Mouse (Mus musculus): ENCODE results near the gene Psmc3. TPM values are rescaled to one million over a fixed set of nuclear protein-coding genes. Genes with fewer than 3 reads are reported as not detected.
A peak's percentile ranks its signal among the peaks of the same experiment; 100 is the strongest.

Gene Psmc3
- total and polyA plus RNA-seq, 3 experiments: 214 to 284 (median 257) TPM

DNA sequence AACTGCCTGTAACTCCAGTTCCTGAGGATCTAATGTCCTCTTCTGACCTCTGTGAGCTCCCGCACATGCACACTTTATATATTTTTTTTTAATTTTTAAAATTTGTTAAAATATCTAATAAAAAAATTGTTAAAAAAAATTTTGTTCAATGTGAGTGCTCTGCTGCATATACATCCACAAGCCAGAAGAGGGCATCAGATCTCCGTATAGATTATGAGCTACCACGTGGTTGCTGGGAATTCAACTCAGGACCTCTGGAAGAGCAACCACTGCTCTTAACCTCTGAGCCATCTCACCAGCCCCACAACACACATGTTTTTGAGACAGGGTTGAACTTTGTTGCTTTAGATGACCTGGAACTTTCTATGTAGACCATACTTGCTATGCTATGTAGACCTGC, 20.8 kb upstream of the Psmc3 start:
- no peak overlapping the region for H3K4me2 ChIP-seq (ENCODE audit: insufficient read depth, low read depth, poor library complexity, severe bottlenecking)
- dilution Hi-C loops (cut with MboI; ENCODE audit: extremely low pct_ligation_motif_present, extremely low pct_unique_long_range_greater_than_20kb, low sequenced_read_pairs): no loop called here
- no peak overlapping the region for H3K9ac ChIP-seq (ENCODE audit: insufficient read depth, low read depth)
- no peaks in the 10 kb centered on the region for H3K79me2 ChIP-seq (replicated peaks; ENCODE audit: control insufficient read depth, extremely low read depth, insufficient read depth, poor library complexity, severe bottlenecking)
- no peak overlapping the region for H3K27ac ChIP-seq (ENCODE audit: insufficient read depth, low read depth)
- no peak overlapping the region for H3K4me3 ChIP-seq (replicated peaks in 1 of 3; ENCODE audit: low read depth in 2 of 3, low read length in 2 of 3, poor library complexity in 1 of 3)
- in situ Hi-C loops (cut with MboI; ENCODE audit: low pct_ligation_motif_present, low pct_unique_long_range_greater_than_20kb, low sequenced_read_pairs): no loop called here
- DNase-seq (ENCODE audit: extremely low read depth): peak; percentile 32
- H3K4me1 ChIP-seq (ENCODE audit: control insufficient read depth in 1 of 2, insufficient read depth in 2 of 2): no peaks in the 10 kb centered on the region
- no peaks in the 10 kb centered on the region for H3K36me3 ChIP-seq (replicated peaks in 1 of 2; ENCODE audit: control insufficient read depth in 1 of 2, insufficient read depth in 1 of 2, low read length in 1 of 2)
- H3K27me3 ChIP-seq (replicated peaks): no peaks in the 10 kb centered on the region
- no peak for TF ChIP-seq ETS1 (conservative IDR thresholded peaks at IDR 0.05; ENCODE audit: low read depth, low read length)
- no peak for TF ChIP-seq TCF12 (IDR thresholded peaks at IDR 0.05; ENCODE audit: low read depth, low read length)
- peak; percentile 84 for TF ChIP-seq MAX (IDR thresholded peaks at IDR 0.05; ENCODE audit: low read length)
- TF ChIP-seq KAT2A (IDR thresholded peaks at IDR 0.05; ENCODE audit: insufficient replicate concordance, low read length): no peak
- no peak for TF ChIP-seq MEF2A (IDR thresholded peaks at IDR 0.05; ENCODE audit: borderline replicate concordance, low read depth, low read length)
- no peak for TF ChIP-seq SIN3A (IDR thresholded peaks at IDR 0.05; ENCODE audit: low read length)
- no peak for TF ChIP-seq CHD2 (IDR thresholded peaks at IDR 0.05; ENCODE audit: low read length)
- TF ChIP-seq IRF4 (IDR thresholded peaks at IDR 0.05; ENCODE audit: low read depth, low read length): no peak
- no peak for TF ChIP-seq POLR2AphosphoS2 (IDR thresholded peaks at IDR 0.05; ENCODE audit: low read depth, low read length)
- peak; percentile 98 for TF ChIP-seq MYC (IDR thresholded peaks at IDR 0.05; ENCODE audit: low read depth, low read length)
- TF ChIP-seq ZMIZ1 (IDR thresholded peaks at IDR 0.05; ENCODE audit: low read depth, low read length): no peak
- no peak for TF ChIP-seq JUND (conservative IDR thresholded peaks at IDR 0.05; ENCODE audit: low read depth, low read length)
- no peak for TF ChIP-seq NRF1 (IDR thresholded peaks at IDR 0.05; ENCODE audit: low read depth, low read length)
- peak; percentile 21; the same call in 1 of the 2 replicates for TF ChIP-seq SMC3 (IDR thresholded peaks at IDR 0.05; ENCODE audit: low read depth, low read length)
- TF ChIP-seq HCFC1 (IDR thresholded peaks at IDR 0.05; ENCODE audit: low read depth, low read length): no peak
- no peak for TF ChIP-seq MAZ (IDR thresholded peaks at IDR 0.05; ENCODE audit: low read depth, low read length)
- no peak for TF ChIP-seq NELFE (IDR thresholded peaks at IDR 0.05; ENCODE audit: low read depth, low read length)
- no peak for TF ChIP-seq MXI1 (IDR thresholded peaks at IDR 0.05; ENCODE audit: low read depth, low read length)
- no peak for TF ChIP-seq USF2 (conservative IDR thresholded peaks at IDR 0.05; ENCODE audit: low read depth, low read length)
- TF ChIP-seq ELF1 (IDR thresholded peaks at IDR 0.05; ENCODE audit: low read depth, low read length): no peak
- no peak for TF ChIP-seq EP300 (IDR thresholded peaks at IDR 0.05; ENCODE audit: low read length)
- TF ChIP-seq CTCF (conservative IDR thresholded peaks at IDR 0.05 in 1 of 2, IDR thresholded peaks at IDR 0.05 in 1 of 2; ENCODE audit: low read depth in 2 of 2, low read length in 2 of 2): peak in 1 of 2 experiments; percentile 58; a peak in 2 of 4 replicates
- no peak for TF ChIP-seq ZC3H11A (IDR thresholded peaks at IDR 0.05; ENCODE audit: low read depth, low read length)
- peak; percentile 30; the same call in 1 of the 2 replicates for TF ChIP-seq USF1 (IDR thresholded peaks at IDR 0.05; ENCODE audit: low read depth, low read length)
- peak; percentile 49 for TF ChIP-seq RAD21 (IDR thresholded peaks at IDR 0.05; ENCODE audit: low read depth, low read length)
- TF ChIP-seq PAX5 (IDR thresholded peaks at IDR 0.05; ENCODE audit: low read length): no peak
- TF ChIP-seq TBP (conservative IDR thresholded peaks at IDR 0.05; ENCODE audit: low read depth, low read length): no peak
- no peak for TF ChIP-seq JUN (IDR thresholded peaks at IDR 0.05; ENCODE audit: insufficient read depth, low read depth, low read length)
- TF ChIP-seq E2F4 (IDR thresholded peaks at IDR 0.05; ENCODE audit: insufficient replicate concordance, low read depth, low read length): no peak
- peak; percentile 25; the same call in 1 of the 2 replicates for TF ChIP-seq ZNF384 (IDR thresholded peaks at IDR 0.05; ENCODE audit: low read depth, low read length)
- TF ChIP-seq BHLHE40 (IDR thresholded peaks at IDR 0.05; ENCODE audit: low read depth, low read length): no peak
- H3K9me3 ChIP-seq (replicated peaks; ENCODE audit: low read length): no peaks in the 10 kb centered on the region

Data from CH12.LX (cell line).